Mouse (Mus musculus): Measurements from ENCODE around the gene Dgkh.
A peak's percentile ranks its signal among the peaks of the same experiment; 100 is the strongest.

The Dgkh gene

DNA sequence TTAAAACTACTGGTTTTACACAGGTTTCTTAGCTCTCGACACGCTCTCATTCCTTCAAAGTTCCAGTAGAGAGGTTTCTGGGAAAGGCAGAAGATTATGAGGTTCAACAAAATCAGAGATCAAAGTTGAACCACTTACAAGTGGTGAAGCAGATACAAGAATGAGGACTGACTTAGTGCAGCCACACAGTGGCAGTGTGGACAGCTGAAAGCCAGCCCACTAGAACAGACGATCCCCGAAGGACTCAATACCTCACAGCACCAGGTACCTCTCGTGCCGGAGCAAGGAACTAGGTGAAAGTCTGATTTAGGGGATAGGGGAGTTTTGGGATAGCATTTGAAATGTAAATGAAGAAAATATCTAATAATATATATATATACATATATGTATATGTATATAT, 56.1 kb downstream of the Dgkh start:
- no peak for DNase-seq (ENCODE audit: low read depth, low spot score)

- DNase-seq (ENCODE audit: low read depth, low spot score) = no peak
Measured at GRCm38 (mm10) chr14:78674606-78675005, 58.0 kb downstream of the Dgkh start.

DNA sequence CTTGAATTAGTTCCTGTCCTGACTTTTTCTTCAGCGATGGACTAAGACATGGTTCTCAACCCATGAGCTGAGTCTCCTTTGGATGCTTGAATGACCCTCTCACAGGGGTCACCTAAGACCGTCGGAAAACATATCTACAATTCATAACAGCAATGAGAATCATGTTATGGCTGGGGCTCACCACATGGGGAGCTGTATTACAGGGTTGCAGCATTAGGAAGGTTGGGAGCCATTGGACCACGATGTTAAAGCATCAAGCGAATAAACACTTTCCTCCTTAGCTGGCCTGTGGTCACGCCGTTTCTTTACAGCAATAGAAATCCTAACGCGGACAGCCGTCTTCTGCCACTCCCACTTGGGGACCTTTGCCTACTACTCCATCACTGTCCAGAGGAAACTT, 62.6 kb downstream of the Dgkh start:
- DNase-seq (ENCODE audit: low read depth, low spot score) = no peak

- peak; percentile 73 for DNase-seq (ENCODE audit: low read depth, low spot score)
Measured at GRCm38 (mm10) chr14:78668291-78668690, 64.3 kb downstream of the Dgkh start.

GRCm38 (mm10) chr14:78667763-78668162, 64.8 kb downstream of the Dgkh start:
- DNase-seq (ENCODE audit: low read depth, low spot score) = no peak

DNA sequence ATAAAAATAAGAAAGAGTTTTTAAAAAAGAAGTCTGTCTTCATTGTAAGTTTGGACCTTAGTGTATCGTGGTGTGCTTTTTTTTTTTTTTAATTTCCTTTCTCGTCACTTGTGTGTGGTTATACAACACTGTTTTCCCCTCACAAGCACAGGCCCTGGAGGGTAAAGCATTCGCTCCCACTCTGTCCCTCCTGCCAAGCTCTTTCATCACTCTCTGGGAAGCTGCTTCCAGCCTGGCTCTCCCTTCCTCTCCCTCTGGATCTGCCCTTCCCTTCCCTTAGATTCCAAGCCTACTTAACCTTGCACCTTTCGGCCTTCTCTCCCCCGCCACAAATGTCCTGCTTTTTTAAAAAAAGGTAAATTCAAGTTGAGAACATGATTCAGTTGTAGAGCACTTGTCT, 69.9 kb downstream of the Dgkh start:
- DNase-seq (ENCODE audit: low read depth, low spot score) = no peak

- no peak for DNase-seq (ENCODE audit: low read depth, low spot score)
Measured at GRCm38 (mm10) chr14:78661462-78661861, 71.1 kb downstream of the Dgkh start.

DNA sequence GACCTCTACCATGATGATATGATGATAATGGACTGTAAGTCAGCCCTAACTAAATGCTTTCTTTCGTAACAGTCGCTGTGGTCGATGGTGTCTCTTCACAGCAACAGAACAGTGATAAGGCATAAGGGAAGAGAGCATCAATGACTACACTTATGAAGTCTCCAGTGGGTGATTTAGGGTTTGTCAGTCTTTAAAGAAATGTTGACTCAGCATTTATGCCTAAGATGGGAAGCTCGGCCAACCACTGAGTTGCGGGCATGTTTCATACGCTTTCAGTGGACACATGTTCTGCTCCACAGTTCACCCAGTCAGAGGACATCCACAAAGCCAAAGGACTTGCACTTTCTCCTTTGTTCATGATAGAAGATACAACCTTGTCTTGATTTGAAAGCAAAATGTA, 73.9 kb downstream of the Dgkh start:
- DNase-seq (ENCODE audit: low read depth, low spot score) = no peak

- DNase-seq (ENCODE audit: low read depth, low spot score) = no peak
Measured at GRCm38 (mm10) chr14:78656832-78657626, 75.5 kb downstream of the Dgkh start.

GRCm38 (mm10) chr14:78654939-78655556, 77.5 kb downstream of the Dgkh start:
- DNase-seq (ENCODE audit: low read depth, low spot score) = no peak

DNA sequence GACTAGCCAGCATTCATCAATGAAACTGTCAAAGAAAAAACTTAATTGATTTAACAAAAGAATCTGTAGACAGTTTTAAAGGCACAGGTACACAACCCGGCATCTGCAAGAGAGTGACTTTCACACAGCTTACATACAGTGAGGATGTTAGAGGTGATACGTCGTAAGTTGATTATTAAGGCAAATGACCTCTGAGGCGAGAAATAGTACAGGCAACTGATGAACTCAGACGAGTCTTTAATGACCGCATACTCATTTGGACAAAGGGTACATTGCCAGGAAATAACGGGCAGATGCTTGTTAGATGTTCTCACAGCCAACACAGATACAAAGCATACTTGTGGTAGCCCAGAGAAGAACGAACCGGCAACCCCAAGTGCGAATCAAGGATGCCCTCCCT, 78.4 kb downstream of the Dgkh start:
- no peak for DNase-seq (ENCODE audit: low read depth, low spot score)

DNA sequence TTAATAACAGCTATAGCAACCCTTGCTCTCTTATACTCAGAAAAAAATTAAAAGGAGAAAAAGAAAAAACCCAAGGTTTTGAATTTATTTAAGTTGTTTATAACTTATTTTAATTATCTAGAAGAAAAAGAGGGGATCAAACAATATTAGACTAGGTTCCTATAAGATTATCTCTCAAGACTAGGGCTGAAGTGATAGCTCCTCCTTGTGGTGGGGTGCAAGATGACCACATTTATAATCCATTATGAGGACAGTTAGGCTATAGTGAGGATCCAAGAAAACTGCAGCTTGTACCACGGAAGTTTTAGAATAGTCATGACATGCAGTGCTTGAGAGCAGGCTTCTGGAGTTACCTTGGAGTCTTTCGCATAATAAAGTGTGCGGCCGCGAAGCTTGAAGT, 79.2 kb downstream of the Dgkh start:
- no peak for DNase-seq (ENCODE audit: low read depth, low spot score)

DNA sequence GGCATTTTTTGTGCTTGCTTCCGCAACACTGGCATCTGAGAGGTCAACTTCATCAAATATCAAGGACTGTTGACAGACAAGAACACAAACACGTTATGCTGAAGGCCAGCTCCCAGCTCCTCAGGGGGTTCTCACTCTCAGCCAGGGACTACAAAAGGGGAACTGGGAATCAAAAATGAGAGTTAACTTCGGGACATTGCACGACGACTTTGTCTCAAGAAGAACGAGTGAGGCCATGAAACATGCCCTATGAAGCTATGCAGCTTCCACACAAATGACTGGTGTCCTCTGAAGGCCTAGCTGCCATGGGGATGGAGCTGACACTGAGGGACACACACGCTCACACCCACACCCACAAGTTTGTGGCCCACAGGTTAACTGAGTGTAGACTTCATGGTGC, 80.9 kb downstream of the Dgkh start:
- DNase-seq (ENCODE audit: low read depth, low spot score) = no peak

GRCm38 (mm10) chr14:78650379-78651095, 82.0 kb downstream of the Dgkh start:
- DNase-seq (ENCODE audit: low read depth, low spot score) = no peak

DNA sequence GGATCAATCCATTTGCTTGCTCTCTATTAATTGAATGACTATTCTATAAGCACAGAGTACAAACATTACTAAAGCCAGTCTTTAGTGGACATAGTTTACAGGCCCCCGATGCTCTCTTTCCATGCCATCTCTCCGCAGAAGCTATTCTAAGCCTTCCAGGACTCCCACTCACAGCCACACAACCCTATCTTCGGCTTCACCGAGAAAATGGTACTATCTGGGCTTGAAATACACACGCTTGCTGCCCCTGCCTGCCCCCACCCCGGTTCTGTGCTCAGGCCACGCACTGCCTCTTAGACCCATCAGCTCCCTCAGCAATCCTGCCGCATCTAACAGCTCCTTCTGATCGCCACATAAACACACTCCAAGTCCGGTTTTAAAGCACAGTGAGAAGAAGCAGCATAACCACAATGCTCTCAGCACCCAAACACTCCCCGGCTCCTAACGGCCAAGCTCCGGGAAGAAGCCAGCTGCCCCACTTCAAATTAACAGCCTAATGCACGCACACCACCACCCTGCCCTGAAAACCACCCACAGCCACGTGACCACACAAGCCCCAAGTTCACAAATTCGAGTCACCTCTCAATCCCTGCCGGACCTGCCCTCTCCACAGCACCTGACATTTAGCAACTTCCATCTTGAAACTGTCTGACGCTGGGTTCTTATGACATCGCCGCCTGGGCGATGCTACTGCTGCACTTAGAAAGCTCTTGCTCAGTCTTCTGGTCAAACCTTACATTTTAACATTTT, 82.9 kb downstream of the Dgkh start:
- DNase-seq (ENCODE audit: low read depth, low spot score) = no peak

- no peak for DNase-seq (ENCODE audit: low read depth, low spot score)
Measured at GRCm38 (mm10) chr14:78645622-78646021, 87.0 kb downstream of the Dgkh start.

DNA sequence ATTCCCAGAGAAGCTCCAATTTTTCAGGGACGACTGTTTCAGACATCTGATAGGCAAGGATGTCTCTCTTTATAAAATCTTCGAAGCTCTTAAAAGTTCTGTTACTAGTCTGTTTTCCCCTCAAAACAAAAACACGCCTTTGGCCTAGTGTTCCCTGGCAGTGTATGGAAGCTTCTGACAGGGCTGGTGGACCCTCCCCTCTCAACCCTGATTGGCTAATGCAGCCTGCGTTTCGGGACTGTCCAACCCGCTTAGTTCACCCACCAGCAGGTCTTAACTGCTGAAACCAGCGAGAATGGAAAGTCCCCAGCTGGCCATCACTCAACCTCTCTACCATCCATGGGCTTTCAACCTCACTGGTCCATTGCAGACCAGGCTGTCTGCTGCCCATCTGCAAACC, 91.3 kb downstream of the Dgkh start:
- DNase-seq (ENCODE audit: low read depth, low spot score) = no peak

- DNase-seq (ENCODE audit: low read depth, low spot score) = no peak
Measured at GRCm38 (mm10) chr14:78639691-78640090, 92.9 kb downstream of the Dgkh start.

DNA sequence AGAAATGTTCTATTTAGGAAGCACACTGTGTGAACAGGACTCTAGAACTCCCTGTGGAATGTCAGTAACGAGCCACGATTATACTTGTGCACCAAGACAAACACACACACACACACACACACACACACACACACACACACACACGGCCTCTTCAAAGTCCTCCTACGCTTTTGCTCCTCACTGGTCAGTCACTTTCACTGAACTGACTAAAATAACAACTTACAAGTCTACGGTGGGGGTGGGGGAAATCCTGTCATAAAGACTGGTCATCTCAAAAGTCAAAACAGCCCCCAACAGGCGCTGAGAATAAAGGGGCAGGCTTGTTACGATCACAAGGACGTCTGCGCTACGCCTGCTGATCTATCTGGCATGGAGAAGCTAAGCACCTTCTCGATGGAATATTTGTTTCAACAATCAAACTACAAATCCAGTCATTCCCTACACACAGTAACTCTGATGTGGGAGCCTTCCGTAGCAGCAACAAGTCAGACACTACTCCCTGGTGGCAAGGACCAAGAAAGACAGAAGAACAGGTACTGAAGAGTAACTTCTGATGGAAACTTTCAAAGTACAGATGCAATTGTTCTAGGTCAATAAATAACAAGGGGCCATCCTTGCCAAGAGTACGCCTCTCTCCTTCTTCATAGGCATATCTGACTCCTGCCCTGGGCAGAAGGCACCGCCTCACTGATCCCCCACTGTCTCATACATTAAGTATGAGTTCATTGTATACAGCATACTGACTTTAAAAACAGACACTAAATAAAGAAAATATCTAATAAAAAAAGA, 96.8 kb downstream of the Dgkh start:
- DNase-seq (ENCODE audit: low read depth, low spot score) = no peak

DNA sequence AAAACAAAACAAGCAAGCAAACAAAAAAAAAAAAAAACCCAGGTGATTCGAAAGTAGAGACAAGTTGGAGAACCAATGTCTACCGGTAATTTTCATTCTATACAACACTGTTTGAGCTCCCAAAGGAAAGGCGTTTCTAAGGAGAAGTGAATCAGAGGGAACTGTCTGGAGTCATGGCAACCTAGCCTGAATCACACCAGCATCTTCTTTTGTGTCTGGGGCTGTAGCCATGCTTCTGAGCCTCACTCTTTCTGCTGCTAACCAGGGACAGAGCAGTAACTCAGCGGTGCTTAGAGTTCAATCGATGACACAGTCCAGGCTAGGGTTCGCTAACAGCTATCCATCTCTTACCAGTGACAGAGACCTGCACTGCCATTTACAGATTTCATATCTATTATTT, 99.8 kb downstream of the Dgkh start:
- no peak for DNase-seq (ENCODE audit: low read depth, low spot score)
